Mouse (Mus musculus) naive thymus-derived CD4-positive, alpha-beta T cell, adult 2 months (primary cell): ENCODE data around the gene Dnm2.

ENCODE experiments used
- DNase-seq: peaks from one replicate; pipeline ENCODE4 v3.0.0-alpha.2; 2011; ENCODE audit warnings: low read depth

Gene Dnm2

GRCm38 (mm10) chr9:21545916-21546788 is 121.4 kb downstream of the Dnm2 start:
- peak; percentile 99 for DNase-seq

DNA sequence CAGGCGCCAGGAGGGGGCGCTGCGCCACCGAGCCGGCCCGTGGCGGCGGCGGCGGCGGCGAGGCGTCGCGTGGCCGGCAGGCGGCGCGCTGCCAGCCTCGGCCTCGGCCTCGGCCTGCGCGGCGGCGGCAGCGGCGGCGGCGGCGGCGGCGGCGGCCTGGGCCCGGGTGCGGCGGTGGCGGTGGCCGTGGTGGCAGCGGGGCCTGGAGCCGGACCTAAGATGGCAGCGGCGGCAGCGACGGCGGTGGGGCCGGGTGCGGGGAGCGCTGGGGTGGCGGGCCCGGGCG is 122.0 kb downstream of the Dnm2 start, which contains the start of gene Carm1:
Carm1 (plus strand) TSS at position 106 of the 286 bp plus-strand sequence.
- DNase-seq: no peak

DNA sequence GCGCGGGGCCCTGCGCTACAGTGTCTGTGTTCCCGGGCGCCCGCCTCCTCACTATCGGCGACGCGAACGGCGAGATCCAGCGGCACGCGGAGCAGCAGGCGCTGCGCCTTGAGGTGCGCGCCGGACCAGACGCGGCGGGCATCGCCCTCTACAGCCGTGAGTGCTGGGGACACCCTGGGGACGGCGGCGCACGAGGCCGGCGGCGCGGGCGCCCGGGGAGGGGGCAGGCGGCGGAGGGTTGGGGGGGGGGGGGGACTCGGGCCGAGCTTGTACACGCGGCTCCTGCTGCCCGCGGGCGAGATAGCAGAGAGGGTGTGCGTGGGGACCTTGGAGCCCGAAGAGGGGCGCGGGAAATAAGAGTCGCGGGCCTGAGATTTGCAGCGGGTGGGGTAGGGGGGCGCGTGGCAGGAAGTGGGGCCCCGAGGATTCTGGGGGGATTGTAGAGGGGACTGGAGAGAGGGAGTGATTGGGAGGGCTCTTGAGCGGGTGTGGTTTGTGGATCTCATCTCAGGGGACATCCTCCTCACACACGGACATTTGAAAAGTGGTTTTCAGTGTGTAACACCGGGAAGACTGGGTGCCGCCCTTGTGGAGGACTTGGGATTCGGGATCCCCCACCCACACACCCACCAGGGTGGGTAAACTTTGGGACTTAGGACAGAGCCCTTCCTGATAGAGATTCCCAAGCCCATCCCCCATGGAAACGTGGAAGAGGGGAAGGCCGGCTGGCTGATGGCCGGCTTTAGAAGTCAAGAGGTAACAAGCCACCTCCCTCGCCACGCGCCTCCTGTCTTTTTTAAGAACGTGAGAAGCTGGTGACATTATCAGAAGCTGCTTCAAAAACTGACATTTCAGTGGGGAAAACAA is 122.6 kb downstream of the Dnm2 start:
- DNase-seq: peak; percentile 80

DNA sequence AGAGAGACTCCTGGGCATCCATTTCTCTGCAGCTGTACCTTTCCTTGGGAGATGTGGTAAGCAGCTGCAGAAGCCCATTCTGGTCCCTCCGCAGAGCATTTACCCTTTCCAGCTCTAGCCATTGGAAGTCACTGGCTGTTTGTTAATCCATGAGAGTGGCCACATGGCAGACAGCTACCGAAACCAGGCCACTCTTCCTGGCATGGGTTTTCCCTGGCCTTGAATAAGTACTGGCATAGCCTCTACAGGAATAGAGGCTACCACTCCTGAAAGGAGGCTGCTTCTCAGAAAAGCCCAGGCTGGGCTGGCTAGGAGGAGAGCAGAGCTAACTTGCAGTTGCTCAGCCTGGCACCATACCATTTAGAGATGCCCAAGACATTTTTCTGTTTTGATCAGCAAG is 126.3 kb downstream of the Dnm2 start:
- no peak for DNase-seq

DNA sequence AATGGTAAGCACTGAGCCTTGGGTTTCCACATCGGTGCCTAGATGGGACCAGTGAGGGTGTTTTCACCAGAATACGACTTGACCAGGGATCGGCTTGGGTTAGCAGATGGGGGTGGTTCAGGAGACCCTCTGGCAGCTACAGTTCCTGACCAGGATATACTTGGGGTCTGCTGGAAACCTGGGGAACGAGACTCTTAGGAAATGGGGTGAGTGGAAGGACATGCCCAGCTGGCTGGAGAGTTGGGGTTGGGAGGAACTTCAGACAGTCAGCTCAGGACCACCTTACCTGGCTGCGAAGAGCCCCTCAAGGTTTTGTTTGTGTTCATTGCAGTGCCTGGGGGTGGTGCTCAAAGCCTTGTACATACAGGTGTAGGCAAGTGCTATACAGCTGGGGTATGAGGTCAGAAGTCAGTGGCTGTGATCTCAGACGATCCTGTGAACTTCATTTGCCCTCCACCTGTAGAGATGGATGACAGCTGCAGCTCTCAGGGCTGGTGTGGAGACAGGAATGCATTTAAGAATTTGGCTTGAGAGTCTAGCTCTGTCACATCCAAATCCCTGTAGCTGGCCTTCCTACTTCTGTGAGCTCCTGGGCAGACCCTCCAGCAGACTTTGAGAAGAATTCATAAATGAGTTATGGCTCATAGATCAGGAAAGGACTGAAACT is 129.0 kb downstream of the Dnm2 start:
- DNase-seq: no peak

DNA sequence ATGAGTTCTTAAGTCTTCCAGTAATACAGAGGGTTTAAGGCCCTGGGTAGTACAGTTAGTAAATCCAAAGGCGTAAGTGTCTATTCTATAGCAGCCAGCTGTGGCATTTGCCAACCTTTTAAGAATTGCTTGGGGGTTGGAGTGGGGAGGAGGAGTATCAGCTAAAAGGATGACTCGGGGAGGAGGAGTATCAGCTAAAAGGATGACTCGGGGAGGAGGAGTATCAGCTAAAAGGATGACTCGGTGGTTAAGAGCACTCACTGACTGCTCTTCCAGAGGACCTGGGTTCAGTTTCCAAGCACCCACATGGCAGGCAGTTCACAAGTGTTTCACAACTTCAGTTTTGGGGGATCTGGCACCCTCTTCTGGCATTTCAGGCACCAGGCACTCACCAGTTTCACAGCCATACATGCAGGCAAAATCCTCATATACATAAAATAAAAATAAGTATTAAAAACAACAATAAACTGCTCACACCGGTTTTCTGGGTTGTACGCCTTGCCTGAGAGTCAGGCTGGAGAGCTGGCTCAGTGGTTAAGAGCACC is 130.6 kb downstream of the Dnm2 start:
- DNase-seq: no peak

DNA sequence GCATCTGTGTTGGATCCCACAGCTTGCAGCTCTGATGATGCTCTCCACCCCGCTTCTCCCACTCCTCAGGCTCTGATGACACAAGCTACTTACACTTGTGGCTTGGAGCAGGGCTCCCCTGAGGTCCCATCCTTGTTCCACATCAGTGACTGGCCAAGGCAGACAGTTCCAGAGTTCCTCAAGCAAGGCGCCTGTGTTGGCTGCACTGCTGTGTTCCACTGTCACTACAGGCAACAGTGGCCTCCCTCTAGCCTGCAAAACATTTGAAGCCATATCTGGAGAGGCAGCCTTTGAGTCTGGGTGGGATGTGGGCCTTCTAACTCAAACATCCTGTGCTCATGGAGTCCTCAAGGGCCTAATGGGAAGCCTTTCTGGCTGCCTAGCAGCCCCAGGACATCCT is 132.3 kb downstream of the Dnm2 start:
- no peak for DNase-seq
